Mouse (Mus musculus): Measurements from ENCODE around the gene Dlx1. TPM values are rescaled to one million over a fixed set of nuclear protein-coding genes. Genes with fewer than 3 reads are reported as not detected.

Dlx1 gene
- total RNA-seq (2012; rRNA removed) = 0.27 and 0.32 TPM in 2 replicates

DNA sequence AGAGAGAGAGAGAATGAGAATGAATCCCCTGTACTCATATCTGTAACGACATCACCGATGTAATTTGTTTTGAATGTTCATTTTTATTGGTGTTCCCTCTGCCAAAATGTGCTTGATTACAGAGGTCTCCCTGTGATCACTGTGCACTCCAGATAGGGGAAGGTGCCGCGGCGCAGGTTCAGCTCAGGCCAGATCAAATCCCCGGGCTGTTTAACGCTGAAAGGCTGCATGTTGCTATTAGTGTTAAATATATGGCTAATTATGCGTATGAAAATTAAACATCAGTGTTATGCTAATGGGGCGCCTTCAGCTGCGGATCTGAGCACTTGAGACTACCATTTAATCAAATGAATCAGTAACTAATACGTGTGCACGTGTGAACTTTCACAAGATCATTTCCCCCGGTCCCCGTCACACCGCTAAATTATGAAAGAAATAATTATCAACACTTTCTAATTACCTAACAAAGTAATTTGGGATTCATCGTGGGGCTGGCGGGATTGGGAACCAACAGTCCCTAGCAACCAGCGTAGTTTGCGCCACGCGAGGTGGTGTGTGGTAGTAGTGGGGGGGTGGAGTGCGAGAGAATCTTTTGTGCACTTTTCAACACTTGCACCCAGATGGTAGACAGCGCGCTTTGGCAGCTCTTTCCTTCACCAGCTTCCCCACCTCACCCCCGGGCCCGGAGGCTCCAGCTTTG lies at the start of gene Dlx1:
Gene Dlx1 (plus strand): TSS at position 100 of the 700 bp plus-strand sequence.
- H3K9ac ChIP-seq (ENCODE audit: insufficient read depth, low read depth, low read length, poor library complexity, severe bottlenecking) = peak within 1 kb of the TSS; percentile 29; the same call in 1 of the 2 replicates
- no peak within 1 kb of the TSS for H3K27ac ChIP-seq (ENCODE audit: insufficient read depth, low read depth, low read length, poor library complexity, severe bottlenecking)
- no peak for DNase-seq (ENCODE audit: low read depth, low spot score)
- no peaks in the 10 kb centered on the region for H3K36me3 ChIP-seq (ENCODE audit: control insufficient read depth, insufficient read depth, low read length, poor library complexity, severe bottlenecking)
- peaks cover 0 to 8% of the 10 kb centered on the region in 2 experiments; a peak in 1 of 4 replicates for H3K4me1 ChIP-seq (ENCODE audit: control insufficient read depth in 2 of 2, insufficient read depth in 2 of 2, low read length in 2 of 2, poor library complexity in 1 of 2)
- peak within 1 kb of the TSS; percentile 55 to 73 for H3K4me3 ChIP-seq (ENCODE audit: insufficient read depth in 1 of 2, low read depth in 1 of 2, low read length in 2 of 2, poor library complexity in 1 of 2, severe bottlenecking in 1 of 2)
- H3K9me3 ChIP-seq (ENCODE audit: control insufficient read depth, insufficient read depth, low read depth, low read length) = no peaks in the 10 kb centered on the region
- in situ Hi-C loops (cut with MboI; ENCODE audit: low sequenced_read_pairs in 2 of 2, unreplicated experiment in 2 of 2) = loop anchor here (10.0 to 25.0 kb wide), 2 partner anchors 1053 to 1941 kb away; partner anchors contain the start of genes Lrp2 (in 1 of the 2) and Sp5 (in 1 of the 2)
- no peak for TF ChIP-seq HCFC1 (IDR thresholded peaks at IDR 0.05; ENCODE audit: borderline replicate concordance, insufficient read depth, low read length)
- no peak for TF ChIP-seq MAFK (IDR thresholded peaks at IDR 0.05; ENCODE audit: insufficient read depth, low read depth, low read length)
- no peak for TF ChIP-seq ZC3H11A (IDR thresholded peaks at IDR 0.05; ENCODE audit: borderline replicate concordance, low read depth, low read length)
- TF ChIP-seq CHD2 (IDR thresholded peaks at IDR 0.05; ENCODE audit: low read depth, low read length) = no peak
- no peak for TF ChIP-seq ZNF384 (IDR thresholded peaks at IDR 0.05; ENCODE audit: low read depth, low read length)

DNA sequence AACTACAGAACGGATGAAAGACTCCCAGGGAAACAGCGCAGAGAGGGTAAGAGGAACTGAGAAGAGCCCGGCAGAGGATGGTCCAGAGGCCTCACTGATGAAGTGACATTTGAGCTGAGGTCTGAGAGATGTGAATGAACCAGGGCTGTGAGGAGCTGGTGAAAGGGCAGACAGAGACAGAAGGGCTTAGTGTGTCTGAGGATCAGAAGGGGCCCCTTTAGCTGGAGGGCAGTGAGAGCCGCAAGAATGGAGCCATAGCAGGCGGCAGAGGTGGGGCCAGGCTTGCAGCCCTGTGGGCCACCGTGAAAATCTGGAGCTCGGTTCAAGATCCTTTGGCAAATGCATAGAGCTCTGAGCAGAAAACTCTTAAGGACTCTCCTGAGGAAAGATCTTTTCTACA lies 48.0 kb upstream of the Dlx1 start:
- H3K36me3 ChIP-seq (ENCODE audit: control insufficient read depth, insufficient read depth, low read length, poor library complexity, severe bottlenecking) = no peaks in the 10 kb centered on the region
- H3K4me3 ChIP-seq (ENCODE audit: insufficient read depth in 1 of 2, low read depth in 1 of 2, low read length in 2 of 2, poor library complexity in 1 of 2, severe bottlenecking in 1 of 2) = no peak overlapping the region
- TF ChIP-seq HCFC1 (IDR thresholded peaks at IDR 0.05; ENCODE audit: borderline replicate concordance, insufficient read depth, low read length) = no peak
- no peak for TF ChIP-seq CHD2 (IDR thresholded peaks at IDR 0.05; ENCODE audit: low read depth, low read length)
- TF ChIP-seq ZNF384 (IDR thresholded peaks at IDR 0.05; ENCODE audit: low read depth, low read length) = no peak
- TF ChIP-seq ZC3H11A (IDR thresholded peaks at IDR 0.05; ENCODE audit: borderline replicate concordance, low read depth, low read length) = no peak
- no peaks in the 10 kb centered on the region for H3K9me3 ChIP-seq (ENCODE audit: control insufficient read depth, insufficient read depth, low read depth, low read length)
- no peak overlapping the region for H3K27ac ChIP-seq (ENCODE audit: insufficient read depth, low read depth, low read length, poor library complexity, severe bottlenecking)
- no peak overlapping the region for H3K9ac ChIP-seq (ENCODE audit: insufficient read depth, low read depth, low read length, poor library complexity, severe bottlenecking)
- H3K4me1 ChIP-seq (ENCODE audit: control insufficient read depth in 2 of 2, insufficient read depth in 2 of 2, low read length in 2 of 2, poor library complexity in 1 of 2) = no peaks in the 10 kb centered on the region
- in situ Hi-C loops (cut with MboI; ENCODE audit: low sequenced_read_pairs in 2 of 2, unreplicated experiment in 2 of 2) = no loop called here
- no peak for DNase-seq (ENCODE audit: low read depth, low spot score)

DNA sequence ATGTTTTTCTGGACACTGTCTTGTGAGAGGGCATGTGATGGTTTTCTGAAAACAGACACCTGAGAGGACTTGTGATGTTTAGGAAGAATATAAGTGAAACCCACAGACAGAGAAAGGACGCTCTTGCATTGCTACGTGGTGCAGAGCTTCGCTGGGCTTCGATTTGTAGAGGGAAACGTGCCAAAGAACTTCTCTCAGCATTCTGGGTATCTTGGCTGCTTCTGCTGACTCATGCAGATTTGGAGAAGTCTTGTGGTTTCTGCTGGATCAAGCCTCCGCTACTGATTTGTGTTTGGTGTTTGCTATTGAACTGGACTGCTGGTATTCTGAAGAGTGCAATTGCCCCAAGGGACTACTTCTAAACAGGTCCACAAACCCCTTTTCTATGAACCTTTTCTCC lies 46.1 kb upstream of the Dlx1 start:
- no peaks in the 10 kb centered on the region for H3K9me3 ChIP-seq (ENCODE audit: control insufficient read depth, insufficient read depth, low read depth, low read length)
- in situ Hi-C loops (cut with MboI; ENCODE audit: low sequenced_read_pairs in 2 of 2, unreplicated experiment in 2 of 2) = no loop called here

DNA sequence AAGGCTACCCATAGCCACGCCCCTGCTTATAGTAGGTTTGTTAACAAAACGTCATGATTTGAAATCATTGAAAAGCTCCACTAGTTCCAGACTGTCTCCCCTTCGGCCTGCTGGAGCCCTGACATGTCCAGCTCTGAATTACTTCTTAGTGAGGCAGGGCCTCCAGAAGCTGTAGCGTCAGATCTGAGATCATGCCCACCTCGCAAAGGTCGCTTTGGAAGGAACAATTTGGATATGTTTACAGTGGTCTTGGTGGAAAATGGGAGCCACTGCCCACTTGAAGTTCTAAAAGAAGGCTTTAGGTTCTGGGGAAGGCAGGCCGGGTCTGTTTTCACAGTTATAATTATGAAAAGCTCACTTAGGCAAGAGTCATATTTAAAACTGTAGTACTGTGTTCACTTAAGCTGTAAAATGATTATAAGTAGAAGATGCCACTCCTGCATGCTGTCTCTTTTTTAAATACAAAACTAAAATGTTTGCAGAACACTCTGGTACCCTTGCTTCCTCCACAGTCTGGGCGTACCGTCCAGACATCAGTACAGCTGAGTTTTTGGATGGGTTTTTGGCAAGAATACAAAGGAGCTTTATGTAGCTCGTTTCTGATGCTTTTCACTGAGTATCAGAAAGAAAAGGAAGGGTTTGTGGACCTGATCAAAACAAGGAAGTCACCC lies 44.7 kb upstream of the Dlx1 start:
- H3K4me3 ChIP-seq (ENCODE audit: insufficient read depth in 1 of 2, low read depth in 1 of 2, low read length in 2 of 2, poor library complexity in 1 of 2, severe bottlenecking in 1 of 2) = no peak overlapping the region
- TF ChIP-seq ZNF384 (IDR thresholded peaks at IDR 0.05; ENCODE audit: low read depth, low read length) (no peak), ZC3H11A (IDR thresholded peaks at IDR 0.05; ENCODE audit: borderline replicate concordance, low read depth, low read length) (no peak), HCFC1 (IDR thresholded peaks at IDR 0.05; ENCODE audit: borderline replicate concordance, insufficient read depth, low read length) (no peak), CHD2 (IDR thresholded peaks at IDR 0.05; ENCODE audit: low read depth, low read length) (no peak), MAFK (IDR thresholded peaks at IDR 0.05; ENCODE audit: insufficient read depth, low read depth, low read length) (no peak)
- no peaks in the 10 kb centered on the region for H3K9me3 ChIP-seq (ENCODE audit: control insufficient read depth, insufficient read depth, low read depth, low read length)
- in situ Hi-C loops (cut with MboI; ENCODE audit: low sequenced_read_pairs in 2 of 2, unreplicated experiment in 2 of 2) = no loop called here
- no peak overlapping the region for H3K27ac ChIP-seq (ENCODE audit: insufficient read depth, low read depth, low read length, poor library complexity, severe bottlenecking)
- no peak for DNase-seq (ENCODE audit: low read depth, low spot score)
- no peak overlapping the region for H3K9ac ChIP-seq (ENCODE audit: insufficient read depth, low read depth, low read length, poor library complexity, severe bottlenecking)
- H3K4me1 ChIP-seq (ENCODE audit: control insufficient read depth in 2 of 2, insufficient read depth in 2 of 2, low read length in 2 of 2, poor library complexity in 1 of 2) = no peaks in the 10 kb centered on the region
- no peaks in the 10 kb centered on the region for H3K36me3 ChIP-seq (ENCODE audit: control insufficient read depth, insufficient read depth, low read length, poor library complexity, severe bottlenecking)

More for the DNA sequence above, 46.1 kb upstream of the Dlx1 start:
- no peaks in the 10 kb centered on the region for H3K4me1 ChIP-seq (ENCODE audit: control insufficient read depth in 2 of 2, insufficient read depth in 2 of 2, low read length in 2 of 2, poor library complexity in 1 of 2)
- no peaks in the 10 kb centered on the region for H3K36me3 ChIP-seq (ENCODE audit: control insufficient read depth, insufficient read depth, low read length, poor library complexity, severe bottlenecking)
- H3K9ac ChIP-seq (ENCODE audit: insufficient read depth, low read depth, low read length, poor library complexity, severe bottlenecking) = no peak overlapping the region
- DNase-seq (ENCODE audit: low read depth, low spot score) = no peak
- no peak overlapping the region for H3K4me3 ChIP-seq (ENCODE audit: insufficient read depth in 1 of 2, low read depth in 1 of 2, low read length in 2 of 2, poor library complexity in 1 of 2, severe bottlenecking in 1 of 2)
- TF ChIP-seq ZNF384 (IDR thresholded peaks at IDR 0.05; ENCODE audit: low read depth, low read length) = no peak
- no peak for TF ChIP-seq MAFK (IDR thresholded peaks at IDR 0.05; ENCODE audit: insufficient read depth, low read depth, low read length)
- no peak for TF ChIP-seq HCFC1 (IDR thresholded peaks at IDR 0.05; ENCODE audit: borderline replicate concordance, insufficient read depth, low read length)
- TF ChIP-seq CHD2 (IDR thresholded peaks at IDR 0.05; ENCODE audit: low read depth, low read length) = no peak
- no peak for TF ChIP-seq ZC3H11A (IDR thresholded peaks at IDR 0.05; ENCODE audit: borderline replicate concordance, low read depth, low read length)
- H3K27ac ChIP-seq (ENCODE audit: insufficient read depth, low read depth, low read length, poor library complexity, severe bottlenecking) = no peak overlapping the region
